Mouse (Mus musculus) urinary bladder, adult 18-20 months (tissue): Measurements from ENCODE around the gene AY358078.
A peak's percentile ranks its signal among the peaks of the same experiment; 100 is the strongest.
"Not testable (repeated sequence)": the region's sequence is repeated elsewhere in the genome, so short reads cannot be mapped to it uniquely, and the experiment has no call there.

ENCODE experiments used
- DNase-seq, 2 experiments: peaks; one replicate each; pipeline ENCODE4 v3.0.0; 2022; ENCODE audit warnings: low spot score in 2 of 2, mixed read lengths in 2 of 2

AY358078 gene

GRCm38 (mm10) chr14:51799746-51800145 is at the start of gene AY358078:
TSS of gene AY358078 (plus strand) at chr14:51800046.
- no peak for DNase-seq

- no peak for DNase-seq
Observed at GRCm38 (mm10) chr14:51755944-51756343, 43.9 kb upstream of the AY358078 start.

GRCm38 (mm10) chr14:51771378-51771777 is 28.5 kb upstream of the AY358078 start:
- DNase-seq, result not testable (repeated sequence)

GRCm38 (mm10) chr14:51773490-51773889 is 26.4 kb upstream of the AY358078 start, which contains the start of gene Ang4:
TSS of gene Ang4 (minus strand) at chr14:51773590.
- no peak for DNase-seq

GRCm38 (mm10) chr14:51777791-51778190 is 22.1 kb upstream of the AY358078 start:
- no peak for DNase-seq

GRCm38 (mm10) chr14:51778865-51779481 is 20.9 kb upstream of the AY358078 start:
- no peak for DNase-seq

GRCm38 (mm10) chr14:51786335-51786734 is 13.5 kb upstream of the AY358078 start:
- DNase-seq, result no peak

GRCm38 (mm10) chr14:51787061-51787460 is 12.8 kb upstream of the AY358078 start:
- DNase-seq, result no peak

GRCm38 (mm10) chr14:51789196-51789595 is 10.7 kb upstream of the AY358078 start:
- no peak for DNase-seq

- DNase-seq, result no peak
Observed at GRCm38 (mm10) chr14:51794106-51794505, 5.7 kb upstream of the AY358078 start.

GRCm38 (mm10) chr14:51826625-51827024 is 26.8 kb downstream of the AY358078 start:
- DNase-seq, result no peak

GRCm38 (mm10) chr14:51827842-51828241 is 28.0 kb downstream of the AY358078 start:
- DNase-seq, result peak in 1 of 2 experiments; percentile 11

GRCm38 (mm10) chr14:51829188-51829587 is 29.3 kb downstream of the AY358078 start:
- DNase-seq, result no peak

- not testable (repeated sequence) for DNase-seq
Observed at GRCm38 (mm10) chr14:51838480-51838879, 38.6 kb downstream of the AY358078 start.

GRCm38 (mm10) chr14:51842250-51842649 is 42.4 kb downstream of the AY358078 start:
- DNase-seq, result no peak

- DNase-seq, result no peak
Observed at GRCm38 (mm10) chr14:51842781-51843180, 42.9 kb downstream of the AY358078 start.

- no peak for DNase-seq
Observed at GRCm38 (mm10) chr14:51843882-51844281, 44.0 kb downstream of the AY358078 start.

GRCm38 (mm10) chr14:51846566-51846965 is 46.7 kb downstream of the AY358078 start:
- no peak for DNase-seq

- not testable (repeated sequence) for DNase-seq
Observed at GRCm38 (mm10) chr14:51851006-51851405, 51.2 kb downstream of the AY358078 start.

GRCm38 (mm10) chr14:51853399-51853798 is 53.6 kb downstream of the AY358078 start, which contains the start of gene Ear6:
TSS of gene Ear6 (plus strand) at chr14:51853699.
- no peak for DNase-seq

- not testable (repeated sequence) for DNase-seq
Observed at GRCm38 (mm10) chr14:51855280-51855679, 55.4 kb downstream of the AY358078 start.

- not testable (repeated sequence) for DNase-seq
Observed at GRCm38 (mm10) chr14:51863603-51864002, 63.8 kb downstream of the AY358078 start.

GRCm38 (mm10) chr14:51870756-51871155 is 70.9 kb downstream of the AY358078 start:
- no peak for DNase-seq

GRCm38 (mm10) chr14:51871741-51872140 is 71.9 kb downstream of the AY358078 start:
- DNase-seq, result no peak
